Mouse (Mus musculus) brain, embryonic 14.5 days (tissue): Measurements from ENCODE around the gene Sgk1.

ENCODE experiments used
- CTCF ChIP-seq: fragments of 200-500 bp; IDR thresholded peaks from 2 replicates; pipeline ENCODE4 v1.5.1; 2012; ENCODE audit warnings: inconsistent platforms, mild to moderate bottlenecking, moderate library complexity, borderline replicate concordance; ENCODE audit not compliant: insufficient read depth, insufficient read length; ENCODE audit errors: extremely low read depth
- POLR2A ChIP-seq: fragments of 200-500 bp; IDR thresholded peaks from 2 replicates; pipeline ENCODE4 v1.6.1; 2012; ENCODE audit warnings: mild to moderate bottlenecking, inconsistent platforms, borderline replicate concordance; ENCODE audit not compliant: poor library complexity, insufficient read depth, insufficient read length, severe bottlenecking; ENCODE audit errors: extremely low read depth

DNA sequence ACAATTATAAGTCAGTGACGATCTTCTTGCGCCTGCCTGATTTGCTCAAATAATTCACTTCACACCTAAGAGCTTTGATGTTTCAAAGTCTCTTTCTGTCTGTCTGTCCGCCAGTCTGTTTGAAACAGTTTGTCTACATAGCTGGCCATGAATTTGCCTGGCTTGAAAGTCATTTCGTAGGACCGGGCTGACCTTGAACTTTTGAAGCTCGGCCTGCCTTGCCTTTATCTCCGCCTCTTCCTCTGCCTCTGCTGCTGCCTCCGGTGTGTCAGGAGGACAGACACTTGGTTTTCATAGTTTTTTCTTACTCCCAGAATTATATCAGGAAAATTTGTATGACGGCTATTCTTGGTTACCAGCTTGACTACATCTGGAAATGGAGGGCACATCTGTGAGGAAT lies 96.4 kb downstream of the Sgk1 start:
- no peak for TF ChIP-seq POLR2A
- no peak for TF ChIP-seq CTCF
